Mouse (Mus musculus) forelimb bud, embryonic 11.5 days (tissue): ENCODE measurements around the gene Gm10696.
"Not testable (repeated sequence)": the region's sequence is repeated elsewhere in the genome, so short reads cannot be mapped to it uniquely, and the experiment has no call there.

Source experiments
- DNase-seq: peaks from one replicate; pipeline ENCODE4 v3.0.0-alpha.2; 2012; ENCODE audit warnings: low read depth, low spot score

Gene Gm10696

DNA sequence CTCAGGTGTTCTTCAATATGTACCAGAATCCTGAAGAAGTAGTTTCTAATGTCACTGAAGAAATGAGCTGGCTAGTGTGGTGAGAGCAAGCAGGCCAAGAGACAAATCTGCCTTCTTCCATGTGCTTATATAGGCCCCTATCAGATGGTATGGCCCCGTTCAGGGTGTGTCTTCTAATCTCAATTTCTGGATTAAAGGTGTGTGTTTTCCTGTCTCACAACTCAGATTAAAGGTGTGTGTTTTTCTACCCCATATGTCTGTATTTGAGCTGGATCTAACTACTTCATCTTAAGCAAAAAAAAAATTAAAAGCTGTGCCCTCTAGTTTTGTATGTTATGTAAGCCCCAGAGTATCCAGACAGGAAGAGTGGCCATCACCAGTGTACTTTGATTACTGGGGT lies at the start of gene Gm10696:
TSS of gene Gm10696 (minus strand) at position 101 of the 400 bp plus-strand sequence.
- DNase-seq: not testable (repeated sequence)

DNA sequence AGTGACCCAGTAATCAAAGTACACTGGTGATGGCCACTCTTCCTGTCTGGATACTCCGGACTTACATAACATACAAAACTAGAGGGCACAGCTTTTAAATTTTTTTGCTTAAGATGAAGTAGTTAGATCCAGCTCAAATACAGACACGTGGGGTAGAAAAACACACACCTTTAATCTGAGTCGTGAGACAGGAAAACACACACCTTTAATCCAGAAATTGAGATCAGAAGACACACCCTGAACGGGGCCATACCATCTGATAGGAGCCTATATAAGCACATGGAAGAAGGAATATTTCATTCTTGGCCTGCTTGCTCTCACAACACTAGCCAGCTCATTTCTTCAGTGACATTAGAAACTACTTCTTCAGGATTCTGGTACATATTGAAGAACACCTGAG lies 18.4 kb upstream of the Gm10696 start, which contains the start of gene Gm5286:
TSS of gene Gm5286 (plus strand) at position 301 of the 400 bp plus-strand sequence.
- not testable (repeated sequence) for DNase-seq

DNA sequence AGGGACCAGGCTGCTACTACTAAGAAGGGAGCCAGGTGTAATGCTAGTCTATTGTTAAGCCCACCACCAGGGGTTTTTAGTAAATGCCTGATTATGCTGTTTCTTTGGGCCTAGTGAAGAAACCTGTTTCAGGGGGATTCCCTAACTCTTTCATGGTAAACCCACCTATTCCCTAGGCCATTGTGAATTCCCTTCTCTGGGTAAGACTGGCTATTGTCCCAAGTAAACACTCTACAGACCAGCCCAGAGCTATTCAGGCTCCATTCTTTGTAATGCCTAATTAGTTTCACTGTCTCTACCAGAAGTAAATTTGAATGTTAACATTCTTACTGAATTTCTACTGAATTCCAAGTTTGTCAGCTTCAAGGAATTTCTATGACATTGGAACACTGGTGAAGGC lies 10.6 kb downstream of the Gm10696 start:
- not testable (repeated sequence) for DNase-seq
